Mouse (Mus musculus) common myeloid progenitor, adult 5-6 weeks (primary cell): ENCODE results near the gene Olfr272. TPM values are rescaled to one million over a fixed set of nuclear protein-coding genes. Genes with fewer than 3 reads are reported as not detected.
A peak's percentile ranks its signal among the peaks of the same experiment; 100 is the strongest.

Experiments used
- ATAC-seq: replicated peaks from 2 replicates; pipeline ENCODE4 v1.8.0; 2016; ENCODE audit warnings: low read depth, mild to moderate bottlenecking, moderate TSS enrichment, inconsistent platforms; ENCODE audit not compliant: poor library complexity, severe bottlenecking
- total RNA-seq: library from RNA; stranded (forward); fragments of 200-1000, 187-1606 nt; gene quantifications from 2 replicates; pipeline ENCODE4 v1.2.3, GENCODE M21; 2017

Olfr272 gene
- total RNA-seq, result not detected in 2 replicates

DNA sequence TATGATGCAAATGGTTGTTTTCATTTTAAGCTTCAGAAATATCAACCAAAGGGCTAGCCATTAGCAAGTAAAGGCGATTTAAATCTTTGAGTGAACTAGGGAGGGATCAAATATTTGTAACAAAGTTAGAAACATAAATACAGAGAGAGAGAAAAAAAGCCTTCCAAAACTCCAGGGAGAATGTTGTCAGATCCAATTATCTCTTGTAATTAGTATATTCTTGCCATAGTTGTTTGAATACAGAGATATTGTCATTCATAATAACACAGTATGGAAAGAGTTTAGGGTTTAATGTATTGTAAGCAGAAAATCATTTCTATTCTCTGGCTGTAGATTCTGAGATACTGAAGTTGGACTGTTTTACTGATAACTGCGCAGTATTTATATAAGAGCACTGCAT lies at the start of gene Olfr272:
Gene Olfr272, minus strand, starts transcription at position 101 of the 400 bp plus-strand sequence.
- ATAC-seq, result no peak

DNA sequence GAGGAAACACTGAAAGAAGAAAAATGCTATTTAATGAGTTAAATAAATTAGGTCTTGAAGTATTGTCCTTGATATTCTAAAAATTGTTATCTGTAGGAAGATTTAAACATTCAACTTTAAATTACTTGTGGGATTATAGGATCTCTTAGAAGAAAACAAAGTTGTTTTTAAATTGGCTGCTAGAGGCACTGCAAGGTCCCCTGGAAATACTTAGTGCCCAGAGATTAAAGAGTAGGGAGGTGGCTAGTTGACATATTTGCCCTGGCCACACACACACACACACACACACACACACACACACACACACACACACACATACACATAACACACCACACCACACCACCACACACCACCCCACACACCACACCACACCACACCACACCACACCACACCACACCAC lies 45.3 kb upstream of the Olfr272 start, which contains the start of gene Olfr270:
Gene Olfr270, plus strand, starts transcription at position 301 of the 400 bp plus-strand sequence.
- no peak for ATAC-seq

DNA sequence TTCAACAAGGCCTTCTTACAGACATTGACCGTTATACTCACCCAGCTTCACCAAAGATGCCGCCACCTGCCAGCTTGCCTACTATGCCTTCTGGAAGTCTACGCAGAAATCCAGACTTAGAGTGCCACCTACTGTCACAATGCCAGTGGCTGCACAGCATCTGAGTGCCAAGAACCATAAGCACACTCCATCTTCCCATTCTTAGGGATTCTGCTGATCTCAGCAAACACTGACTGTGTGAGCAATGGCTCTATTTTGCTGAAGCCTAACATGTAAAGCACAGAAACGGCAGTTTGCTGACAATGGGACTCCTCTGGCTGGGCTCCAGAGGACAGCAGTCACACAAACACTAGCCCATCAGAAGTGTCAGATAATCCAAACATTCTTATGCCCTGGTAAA lies 39.7 kb upstream of the Olfr272 start:
- ATAC-seq, result peak; percentile 92

DNA sequence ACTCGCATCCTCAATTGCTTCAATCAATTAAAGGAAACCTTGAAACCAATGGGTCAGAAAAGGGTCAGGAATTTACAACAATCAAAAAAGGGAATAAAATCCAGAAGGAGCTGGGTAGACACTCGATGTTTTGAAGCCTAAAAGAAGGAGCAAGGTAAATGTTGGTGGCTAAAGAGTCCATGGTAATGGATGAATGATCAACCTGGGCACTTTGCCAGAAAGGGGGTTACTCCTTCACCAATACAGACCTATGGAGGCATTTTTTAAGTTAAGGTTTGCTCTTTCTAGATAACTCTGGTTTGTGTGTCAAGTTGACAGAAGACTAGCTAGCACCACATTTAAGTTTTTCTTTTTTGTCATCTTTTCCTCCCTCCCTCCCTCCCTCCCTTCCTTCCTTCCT lies 30.0 kb upstream of the Olfr272 start:
- ATAC-seq, result no peak

DNA sequence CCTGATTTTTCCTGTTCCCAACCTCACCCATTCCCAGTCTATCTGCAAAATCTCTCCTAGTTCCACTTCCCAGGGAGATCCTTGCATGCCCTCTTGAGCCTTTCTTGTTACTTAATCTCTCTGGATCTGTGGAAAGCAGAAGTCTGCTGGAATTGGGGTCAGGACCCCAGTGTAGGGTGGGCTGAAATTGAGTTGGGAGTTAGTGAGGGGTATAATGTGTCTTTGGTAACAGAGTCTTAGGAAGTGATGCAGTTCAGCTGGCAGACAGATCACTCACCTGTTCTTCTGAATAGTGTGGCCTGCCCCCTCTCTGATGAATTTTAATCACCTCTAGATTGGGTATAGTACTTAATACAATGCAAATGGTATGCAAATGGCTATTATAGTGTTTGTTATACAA lies 27.7 kb upstream of the Olfr272 start:
- ATAC-seq, result no peak

DNA sequence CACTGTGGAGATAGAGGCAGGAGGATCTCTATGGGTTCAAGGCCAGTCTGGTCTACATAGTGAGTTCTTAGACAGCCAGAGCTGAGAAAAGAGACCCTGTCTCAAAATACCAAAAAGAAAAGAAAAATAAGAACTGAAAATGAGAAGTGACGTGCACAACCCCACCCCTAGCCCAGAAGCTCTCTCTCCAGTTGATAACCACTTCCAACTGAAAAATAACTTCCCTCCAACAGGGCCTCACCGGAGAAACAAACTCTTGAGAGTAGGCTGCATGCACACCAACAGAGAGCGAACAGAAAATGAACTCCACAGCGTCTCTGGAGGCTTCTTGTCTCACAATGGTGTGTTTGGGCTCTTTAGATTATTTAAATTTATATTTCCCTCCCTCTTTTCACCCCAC lies 11.5 kb upstream of the Olfr272 start:
- ATAC-seq, result 0 out of 2 replicates have a peak, but pooled peaks have one; percentile 29

DNA sequence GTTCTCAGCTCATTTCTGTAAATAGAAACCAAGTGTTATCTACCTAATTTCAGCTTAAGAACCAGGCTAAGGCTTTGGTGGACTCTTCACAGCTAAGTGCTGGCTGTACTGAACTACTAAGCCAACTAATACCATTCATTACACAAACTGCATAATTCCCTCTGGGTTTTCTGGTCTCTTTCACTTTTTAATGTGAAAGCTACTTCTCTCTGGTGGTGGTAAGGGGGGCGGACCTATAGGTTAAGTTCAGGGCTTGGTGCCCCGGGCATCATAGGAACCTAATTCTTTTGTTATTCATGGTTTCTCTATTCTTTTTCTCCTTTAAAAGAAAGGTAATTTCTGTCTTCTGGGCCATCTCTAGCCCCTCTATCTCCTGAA lies 1.7 kb downstream of the Olfr272 start:
- ATAC-seq, result peak; percentile 55

DNA sequence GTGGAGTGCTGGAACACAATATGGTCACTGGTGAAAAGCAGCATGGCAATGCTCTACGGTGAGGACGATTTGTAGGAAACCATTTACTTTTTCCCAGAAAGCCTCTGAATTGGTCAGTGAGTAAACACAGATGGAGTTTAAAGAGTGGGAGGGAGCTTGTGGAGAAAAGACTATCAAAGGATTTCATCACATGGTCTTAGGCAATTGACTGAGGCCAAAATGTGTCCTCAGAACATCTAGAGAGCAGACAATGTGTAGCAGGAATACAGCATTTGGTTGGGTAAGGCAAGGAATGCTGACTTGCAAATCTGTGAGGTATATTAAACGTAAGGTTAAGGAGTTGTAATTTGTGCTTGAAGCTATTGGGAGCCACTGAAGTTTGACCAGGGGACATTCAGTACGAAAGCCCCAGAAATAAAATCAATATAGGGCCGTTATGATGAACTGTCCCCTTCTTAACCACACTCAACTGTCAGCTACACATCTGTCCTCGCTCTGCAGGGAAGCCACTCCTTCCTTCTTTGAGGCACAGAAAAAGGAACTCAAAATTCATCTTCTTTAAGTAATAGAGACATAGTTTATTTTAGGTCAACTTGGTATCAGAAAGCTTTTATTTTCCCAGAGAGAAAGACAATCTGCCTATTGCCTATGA lies 2.2 kb downstream of the Olfr272 start:
- ATAC-seq, result peak; percentile 90

DNA sequence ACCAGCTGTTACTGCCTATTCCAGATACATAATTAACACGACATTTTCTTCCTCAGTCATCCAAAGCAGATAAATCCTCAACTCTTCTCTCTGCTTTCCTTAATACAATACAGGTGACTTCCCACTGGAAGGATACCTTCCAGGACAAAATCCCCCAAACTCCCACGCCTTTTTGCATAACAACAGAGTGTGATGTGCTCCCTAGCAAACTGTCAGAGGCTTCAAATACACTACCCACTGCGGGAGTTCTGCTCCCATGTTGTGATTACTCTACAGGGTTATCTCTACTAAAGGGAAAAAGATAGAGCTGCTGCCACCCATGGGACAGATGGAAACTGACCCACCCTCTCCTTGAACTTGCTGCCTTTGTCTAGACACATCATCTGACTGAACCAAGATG lies 6.6 kb downstream of the Olfr272 start:
- ATAC-seq, result no peak

DNA sequence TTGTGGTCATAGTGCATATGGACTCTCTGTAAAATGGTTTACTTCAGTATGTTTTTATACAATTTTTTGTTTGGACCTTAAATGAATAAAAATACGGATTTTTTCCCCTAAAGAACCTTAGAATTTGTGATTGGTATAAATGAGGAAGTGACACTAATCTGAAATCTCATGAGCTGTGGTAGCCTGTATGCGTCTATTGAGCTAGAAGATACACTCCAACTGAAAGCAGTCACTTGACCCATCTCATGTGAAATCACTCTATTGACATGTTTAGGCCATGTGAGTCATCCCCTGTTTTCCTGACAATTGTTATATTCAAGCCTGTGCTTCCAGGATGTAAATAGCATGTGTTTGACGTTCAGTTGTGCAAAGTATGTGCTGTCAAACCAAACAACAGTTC lies 9.4 kb downstream of the Olfr272 start:
- ATAC-seq, result peak; percentile 42; the same call in 1 of the 2 replicates

DNA sequence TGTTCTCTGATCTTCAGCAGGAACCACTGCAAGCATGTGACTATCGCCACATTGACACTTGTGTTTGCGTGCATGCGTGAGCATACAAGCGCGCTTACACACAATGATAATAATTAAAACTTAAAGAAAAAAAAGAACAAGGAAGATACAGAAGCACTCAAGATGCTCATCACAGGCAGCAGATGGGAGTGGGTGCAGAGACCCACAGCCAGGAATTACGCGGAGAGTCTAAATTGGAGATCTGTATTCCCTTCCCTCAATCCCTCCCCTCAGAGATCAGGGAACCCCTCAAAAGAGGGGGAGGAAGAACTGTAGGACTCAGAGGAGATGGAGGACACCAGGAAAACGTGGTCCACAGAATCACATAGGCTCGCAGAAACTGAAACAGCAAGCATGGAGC lies 54.8 kb downstream of the Olfr272 start:
- ATAC-seq, result no peak

Other genes starting within 250 kb of the Olfr272 start
- gene Olfr275, start 104.6 kb downstream of the Olfr272 start, total RNA-seq, result not detected in 2 replicates
- not detected in 2 replicates for gene Olfr273, start 59.9 kb downstream of the Olfr272 start, total RNA-seq
- gene Olfr270, start 45.4 kb upstream of the Olfr272 start, total RNA-seq, result not detected in 2 replicates
- gene Nipsnap3a, start 70.1 kb upstream of the Olfr272 start, total RNA-seq, result not detected in 2 replicates
- gene Nipsnap3b, start 92.7 kb upstream of the Olfr272 start, total RNA-seq, result 47.3 and 55.3 TPM in 2 replicates
- gene Abca1, start 240.7 kb upstream of the Olfr272 start, total RNA-seq, result 7.6 and 11.4 TPM in 2 replicates